In the genomic region with DNA sequence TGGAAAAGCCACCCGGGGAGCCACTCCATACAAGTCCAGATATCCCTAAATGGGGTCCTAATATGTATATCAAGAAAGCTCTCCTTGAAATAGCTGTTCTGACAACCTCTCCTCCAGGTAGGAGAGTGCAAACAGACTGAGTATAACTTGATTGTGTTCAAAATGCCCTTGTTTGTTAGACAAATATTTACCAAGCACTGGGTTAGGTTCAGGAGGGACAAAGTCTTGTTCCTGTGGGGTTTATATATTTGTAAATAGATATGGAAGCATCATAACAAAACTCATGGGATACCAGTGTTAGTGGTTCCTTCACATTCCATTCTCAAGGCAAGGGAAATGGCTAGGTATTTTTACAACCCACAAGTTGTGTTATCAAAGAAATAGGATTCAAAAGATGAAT, we compare ENCODE assay signal across 30 mouse cellular contexts.
"Had no signal": no experiment of that assay in that cellular context is flagged by ENCODE, and none has a peak within 500 bp of the region (broad histone marks: within the 10 kb centered on the region; RNA-seq: fewer than 3 reads in every experiment).

No protein-coding gene starts in this region.

- ATAC-seq: lung, postnatal 0 days; midbrain, embryonic 13.5 days; midbrain, embryonic 15.5 days; midbrain, embryonic 16.5 days had no signal

- H3K4me2 ChIP-seq: limb, embryonic 12.5 days; limb, embryonic 13.5 days; limb, embryonic 15.5 days; liver, embryonic 13.5 days; liver, embryonic 15.5 days; lung, embryonic 14.5 days; lung, embryonic 15.5 days; midbrain, embryonic 11.5 days; midbrain, embryonic 12.5 days; midbrain, embryonic 13.5 days; midbrain, embryonic 15.5 days; neural tube, embryonic 12.5 days had no signal

- H3K27me3 ChIP-seq: limb, embryonic 12.5 days; limb, embryonic 13.5 days; limb, embryonic 15.5 days; liver, embryonic 13.5 days; lung, embryonic 15.5 days; megakaryocyte, embryonic 14.5 days; midbrain, embryonic 15.5 days; neural tube, embryonic 12.5 days had no signal

- H3K4me3 ChIP-seq: left cerebral cortex, adult 2 months; limb, embryonic 10.5 days; limb, embryonic 12.5 days; limb, embryonic 13.5 days; limb, embryonic 15.5 days; liver, embryonic 13.5 days; liver, embryonic 15.5 days; lung, embryonic 15.5 days; megakaryocyte, embryonic 14.5 days; midbrain, embryonic 10.5 days; midbrain, embryonic 12.5 days; midbrain, embryonic 13.5 days; midbrain, embryonic 15.5 days; myocyte; neural tube, embryonic 12.5 days had no signal

- H3K36me3 ChIP-seq: limb, embryonic 10.5 days; limb, embryonic 12.5 days; limb, embryonic 13.5 days; limb, embryonic 15.5 days; liver, embryonic 13.5 days; liver, embryonic 15.5 days; lung, embryonic 15.5 days; midbrain, embryonic 12.5 days; midbrain, embryonic 13.5 days; midbrain, embryonic 15.5 days; neural tube, embryonic 12.5 days had no signal

- H3K27ac ChIP-seq: left cerebral cortex, adult 2 months; limb, embryonic 10.5 days; limb, embryonic 12.5 days; limb, embryonic 13.5 days; limb, embryonic 15.5 days; liver, embryonic 13.5 days; liver, embryonic 14.5 days; liver, embryonic 15.5 days; lung, embryonic 15.5 days; macrophage; midbrain, embryonic 10.5 days; midbrain, embryonic 12.5 days; midbrain, embryonic 13.5 days; midbrain, embryonic 15.5 days; neural tube, embryonic 12.5 days had no signal

- H3K9ac ChIP-seq: limb, embryonic 12.5 days; limb, embryonic 13.5 days; limb, embryonic 15.5 days; liver, embryonic 13.5 days; liver, embryonic 14.5 days; liver, embryonic 15.5 days; lung, embryonic 14.5 days; lung, embryonic 15.5 days; midbrain, embryonic 12.5 days; midbrain, embryonic 13.5 days; midbrain, embryonic 15.5 days; neural tube, embryonic 12.5 days had no signal

- DNase-seq: left cerebral cortex, postnatal 4 days; liver; liver, embryonic 13.5 days; lung, adult 18-20 months; lung, adult 2 months; lung, embryonic 14.5 days; lung, postnatal 10 days; lung, postnatal 14 days; lung, postnatal 36 days; lung, postnatal 4 days; midbrain, embryonic 14.5 days had no signal

- H3K9me3 ChIP-seq: limb, embryonic 10.5 days; limb, embryonic 12.5 days; limb, embryonic 15.5 days; liver, embryonic 13.5 days; liver, embryonic 15.5 days; lung, embryonic 15.5 days; megakaryocyte, embryonic 14.5 days; midbrain, embryonic 10.5 days; midbrain, embryonic 13.5 days; midbrain, embryonic 15.5 days had no signal
